Mouse (Mus musculus) small intestine, adult 10 weeks (tissue): ENCODE data around the gene Mesp2. TPM values are rescaled to one million over a fixed set of nuclear protein-coding genes. Genes with fewer than 3 reads are reported as not detected.

Experiments
- polyA plus RNA-seq: library from polyadenylated mRNA; stranded (reverse); fragments of 350-450 nt; fragmentation: Illumina TruSeq; extraction: RNeasy Lipid Tissue Mini Kit (QIAGEN cat#74804); gene quantifications from one replicate; pipeline ENCODE4 v1.2.3, GENCODE M21; 2014; ENCODE audit warnings: low replicate concordance

The Mesp2 gene
- not detected for polyA plus RNA-seq

DNA sequence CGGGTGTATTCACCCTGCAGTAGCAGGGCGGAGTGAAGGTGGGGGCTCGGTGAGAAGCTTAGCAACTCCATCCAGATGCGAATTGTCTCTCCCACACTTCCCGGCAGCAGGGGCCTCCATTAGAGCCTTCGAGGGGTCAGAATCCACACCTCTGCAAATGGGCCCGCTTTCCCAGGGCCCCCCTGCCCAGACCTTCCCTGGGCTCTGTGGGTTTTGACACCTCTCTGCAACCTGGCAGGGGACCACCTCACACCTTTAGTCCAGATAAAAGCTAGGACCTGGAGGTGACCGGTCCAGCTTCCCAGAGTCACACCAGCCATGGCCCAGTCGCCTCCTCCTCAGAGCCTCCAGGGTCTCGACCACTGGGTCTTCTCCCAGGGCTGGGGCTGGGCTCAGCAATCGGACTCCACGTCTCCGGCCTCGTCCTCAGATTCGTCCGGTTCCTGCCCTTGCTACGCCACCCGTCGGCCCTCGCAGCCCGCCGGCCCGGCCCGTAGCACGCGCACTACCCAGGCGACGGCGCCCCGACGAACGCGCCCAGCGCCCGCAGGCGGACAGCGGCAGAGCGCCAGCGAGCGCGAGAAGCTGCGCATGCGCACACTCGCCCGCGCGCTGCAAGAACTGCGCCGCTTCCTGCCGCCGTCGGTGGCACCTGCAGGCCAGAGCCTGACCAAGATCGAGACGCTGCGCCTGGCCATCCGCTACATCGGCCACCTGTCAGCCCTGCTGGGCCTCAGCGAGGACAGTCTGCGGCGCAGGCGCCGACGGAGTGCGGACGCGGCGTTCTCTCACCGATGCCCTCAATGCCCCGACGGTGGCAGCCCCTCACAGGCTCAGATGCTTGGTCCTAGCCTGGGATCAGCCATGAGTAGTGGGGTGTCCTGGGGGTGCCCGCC, at the start of gene Mesp2:
Gene Mesp2, plus strand, starts transcription at position 117 of the 896 bp plus-strand sequence.

DNA sequence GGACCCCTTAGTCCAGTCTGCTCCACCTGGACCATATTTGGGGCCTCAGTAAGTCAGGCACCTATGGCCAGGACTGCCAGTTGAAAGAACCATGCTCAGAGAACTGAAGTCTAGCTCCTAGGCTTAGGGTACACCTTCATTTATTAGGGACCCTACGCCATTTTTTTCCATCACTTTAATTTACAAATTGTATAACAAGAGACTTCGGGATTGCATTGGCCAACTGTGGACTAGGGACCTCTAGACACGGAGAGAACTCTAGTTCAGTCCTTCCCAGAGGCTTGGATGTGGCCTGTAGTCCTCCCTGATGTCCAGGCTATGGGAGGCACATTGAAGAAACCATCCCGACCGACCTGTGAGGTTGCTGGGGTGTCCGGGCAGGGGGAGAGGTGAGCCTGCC, 16.8 kb upstream of the Mesp2 start, which contains the start of gene Mesp1:
Gene Mesp1, minus strand, starts transcription at position 101 of the 400 bp plus-strand sequence.

DNA sequence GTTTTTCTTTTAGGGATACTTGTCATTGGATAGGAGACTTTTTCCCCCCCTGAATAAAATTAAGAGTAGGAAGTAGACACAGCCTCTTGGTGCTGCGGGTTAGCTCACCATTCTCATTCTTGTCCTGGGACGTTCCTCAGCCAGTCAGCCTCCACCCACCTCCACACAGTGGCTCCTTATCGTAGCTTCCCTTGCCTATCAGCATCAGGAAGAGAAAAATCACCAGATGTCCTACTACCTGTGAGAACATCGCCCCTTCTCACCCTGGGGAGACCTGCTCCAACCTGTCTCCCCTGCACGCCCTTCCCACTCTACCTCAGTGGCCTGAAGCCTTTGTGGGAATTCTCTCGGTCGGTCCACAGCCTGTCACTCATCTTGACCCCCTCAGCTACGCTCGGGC, 50.3 kb downstream of the Mesp2 start, which contains the start of gene Anpep:
Gene Anpep, minus strand, starts transcription at position 249 of the 400 bp plus-strand sequence.

Other genes with a start within 250 kb of the Mesp2 start
- not detected for gene Rhcg, start 193.1 kb upstream of the Mesp2 start, polyA plus RNA-seq
- 2.8 TPM for gene Ticrr, start 150.5 kb upstream of the Mesp2 start, polyA plus RNA-seq
- 0.11 TPM for gene Kif7, start 95.0 kb upstream of the Mesp2 start, polyA plus RNA-seq
- gene Plin1, start 77.8 kb upstream of the Mesp2 start, polyA plus RNA-seq: 3.3 TPM
- 52.2 TPM for gene Pex11a, start 67.6 kb upstream of the Mesp2 start, polyA plus RNA-seq
- gene Wdr93, start 67.6 kb upstream of the Mesp2 start, polyA plus RNA-seq: 0.37 TPM
- not detected for gene Mesp1, start 16.9 kb upstream of the Mesp2 start, polyA plus RNA-seq
- gene Anpep, start 50.3 kb downstream of the Mesp2 start, polyA plus RNA-seq: 714 TPM
- gene Ap3s2, start 109.9 kb downstream of the Mesp2 start, polyA plus RNA-seq: 24.2 TPM
- gene Arpin, start 124.6 kb downstream of the Mesp2 start, polyA plus RNA-seq: 15.9 TPM
- 1.9 TPM for gene Zfp710, start 214.1 kb downstream of the Mesp2 start, polyA plus RNA-seq